Mouse (Mus musculus): ENCODE data around the gene Cdh5. TPM values are rescaled to one million over a fixed set of nuclear protein-coding genes. Genes with fewer than 3 reads are reported as not detected.

Cdh5 gene
- polyA plus RNA-seq, 1 experiment from 2014 or later, result 10.0 TPM

DNA sequence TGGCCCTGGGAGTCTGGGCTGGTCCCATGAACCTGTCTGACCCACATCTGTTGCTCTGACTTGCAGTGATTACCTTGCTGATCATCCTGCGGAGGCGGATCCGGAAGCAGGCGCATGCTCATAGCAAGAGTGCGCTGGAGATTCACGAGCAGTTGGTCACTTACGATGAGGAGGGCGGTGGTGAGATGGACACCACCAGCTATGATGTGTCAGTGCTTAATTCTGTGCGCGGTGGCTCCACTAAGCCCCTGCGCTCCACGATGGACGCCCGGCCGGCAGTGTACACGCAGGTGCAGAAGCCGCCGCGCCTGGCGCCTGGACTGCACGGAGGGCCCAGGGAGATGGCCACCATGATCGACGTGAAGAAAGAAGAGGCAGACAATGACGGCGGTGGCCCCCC lies 41.0 kb downstream of the Cdh5 start:
- H3K4me1 ChIP-seq (ENCODE audit: insufficient read depth), result no peaks in the 10 kb centered on the region
- no peak overlapping the region for H3K9ac ChIP-seq (replicated peaks)
- 86% methylated on average over 25 of the region's 25 CpGs for WGBS (ENCODE audit: insufficient replicate concordance)
- TF ChIP-seq EP300 (IDR thresholded peaks at IDR 0.05; ENCODE audit: low read depth), result no peak
- TF ChIP-seq CTCF (IDR thresholded peaks at IDR 0.05; ENCODE audit: low read depth), result no peak
- no peak overlapping the region for H3K4me3 ChIP-seq (ENCODE audit: low read depth, low read length)
- H3K36me3 ChIP-seq (replicated peaks; ENCODE audit: insufficient read depth, low read length), result no peaks in the 10 kb centered on the region
- no peak overlapping the region for H3K4me2 ChIP-seq (ENCODE audit: low read depth, low read length)
- H3K9me3 ChIP-seq (ENCODE audit: low read length), result no peaks in the 10 kb centered on the region
- DNase-seq (no peak), ATAC-seq (no peak)
- H3K27me3 ChIP-seq (ENCODE audit: insufficient read depth, low read length), result no peaks in the 10 kb centered on the region
- H3K27ac ChIP-seq (ENCODE audit: low read depth), result no peak overlapping the region

DNA sequence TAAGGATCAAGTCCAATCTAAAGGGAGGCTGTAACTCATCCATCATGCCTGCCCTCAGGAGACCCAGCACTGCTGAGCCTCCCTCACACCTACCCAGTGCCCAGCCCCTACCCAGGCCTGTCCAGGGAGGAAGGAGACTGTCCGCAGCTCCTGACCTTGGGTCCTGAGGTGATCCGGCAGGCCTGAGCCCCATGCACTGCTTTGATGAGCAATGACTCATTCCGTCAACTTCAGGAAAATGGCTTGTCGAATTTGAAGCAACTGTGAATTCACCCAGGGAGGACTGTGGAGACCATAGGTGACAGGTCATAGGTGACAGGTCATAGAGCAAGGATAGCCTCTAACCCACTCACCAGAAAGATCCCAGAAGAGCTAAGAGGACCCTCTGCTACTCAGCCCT lies 42.0 kb downstream of the Cdh5 start:
- H3K4me3 ChIP-seq (ENCODE audit: low read depth, low read length), result no peak overlapping the region
- 63% methylated on average over 4 of the region's 4 CpGs for WGBS (ENCODE audit: insufficient replicate concordance)
- no peaks in the 10 kb centered on the region for H3K36me3 ChIP-seq (replicated peaks; ENCODE audit: insufficient read depth, low read length)
- H3K4me1 ChIP-seq (ENCODE audit: insufficient read depth), result no peaks in the 10 kb centered on the region
- H3K27me3 ChIP-seq (ENCODE audit: insufficient read depth, low read length), result no peaks in the 10 kb centered on the region
- no peak overlapping the region for H3K27ac ChIP-seq (ENCODE audit: low read depth)
- no peak overlapping the region for H3K9ac ChIP-seq (replicated peaks)
- ATAC-seq, result no peak
- no peaks in the 10 kb centered on the region for H3K9me3 ChIP-seq (ENCODE audit: low read length)
- TF ChIP-seq EP300 (IDR thresholded peaks at IDR 0.05; ENCODE audit: low read depth) (no peak), CTCF (IDR thresholded peaks at IDR 0.05; ENCODE audit: low read depth) (no peak)
- no peak for DNase-seq
- H3K4me2 ChIP-seq (ENCODE audit: low read depth, low read length), result no peak overlapping the region

DNA sequence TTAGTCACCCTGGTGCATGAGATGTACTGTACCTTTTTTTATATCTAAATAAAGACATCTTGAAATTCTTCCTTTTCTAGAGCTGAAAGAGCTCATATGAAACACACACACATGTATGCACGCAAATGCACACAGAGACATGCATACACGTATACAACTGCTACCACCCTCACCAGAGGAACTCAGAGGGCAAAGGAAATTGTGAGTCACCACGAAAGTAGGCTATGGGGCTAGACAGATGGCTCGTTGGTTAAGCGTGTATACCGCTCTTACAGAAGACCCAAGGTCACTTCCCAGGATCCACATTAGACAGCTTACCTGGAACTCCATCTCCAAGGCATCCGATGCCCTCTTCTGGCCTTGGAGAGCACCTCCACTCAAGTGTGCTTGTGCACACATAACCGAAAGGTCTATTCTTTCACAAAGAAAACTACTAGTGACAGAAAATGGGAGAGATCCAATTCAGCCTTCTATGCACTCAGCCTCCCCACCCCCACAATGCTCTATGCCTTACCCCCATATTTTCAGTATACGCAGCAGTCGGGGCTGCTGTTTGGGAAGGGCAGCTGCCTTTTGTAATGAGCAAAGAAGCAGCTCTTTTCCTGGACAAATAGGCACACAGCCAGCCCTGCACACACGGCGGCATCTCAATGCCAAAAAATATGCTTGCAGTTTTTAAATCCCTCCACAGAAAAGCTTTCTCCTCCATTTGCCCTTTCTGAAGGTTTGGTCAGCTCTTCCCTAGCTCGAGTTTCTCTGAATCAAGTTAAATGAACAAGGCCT lies 43.2 kb downstream of the Cdh5 start:
- no peak for DNase-seq
- Histone ChIP-seq H3K9me3 (ENCODE audit: low read length) (no peaks in the 10 kb centered on the region), H3K27ac (ENCODE audit: low read depth) (no peak overlapping the region), H3K4me3 (ENCODE audit: low read depth, low read length) (no peak overlapping the region), H3K4me1 (ENCODE audit: insufficient read depth) (no peaks in the 10 kb centered on the region), H3K4me2 (ENCODE audit: low read depth, low read length) (no peak overlapping the region), H3K36me3 (replicated peaks; ENCODE audit: insufficient read depth, low read length) (no peaks in the 10 kb centered on the region), H3K27me3 (ENCODE audit: insufficient read depth, low read length) (no peaks in the 10 kb centered on the region), H3K9ac (replicated peaks) (no peak overlapping the region)
- 70% methylated on average over 13 of the region's 13 CpGs for WGBS (ENCODE audit: insufficient replicate concordance)
- TF ChIP-seq CTCF (IDR thresholded peaks at IDR 0.05; ENCODE audit: low read depth) (no peak; the same call in 1 of the 2 replicates), EP300 (IDR thresholded peaks at IDR 0.05; ENCODE audit: low read depth) (no peak)
- no peak for ATAC-seq

DNA sequence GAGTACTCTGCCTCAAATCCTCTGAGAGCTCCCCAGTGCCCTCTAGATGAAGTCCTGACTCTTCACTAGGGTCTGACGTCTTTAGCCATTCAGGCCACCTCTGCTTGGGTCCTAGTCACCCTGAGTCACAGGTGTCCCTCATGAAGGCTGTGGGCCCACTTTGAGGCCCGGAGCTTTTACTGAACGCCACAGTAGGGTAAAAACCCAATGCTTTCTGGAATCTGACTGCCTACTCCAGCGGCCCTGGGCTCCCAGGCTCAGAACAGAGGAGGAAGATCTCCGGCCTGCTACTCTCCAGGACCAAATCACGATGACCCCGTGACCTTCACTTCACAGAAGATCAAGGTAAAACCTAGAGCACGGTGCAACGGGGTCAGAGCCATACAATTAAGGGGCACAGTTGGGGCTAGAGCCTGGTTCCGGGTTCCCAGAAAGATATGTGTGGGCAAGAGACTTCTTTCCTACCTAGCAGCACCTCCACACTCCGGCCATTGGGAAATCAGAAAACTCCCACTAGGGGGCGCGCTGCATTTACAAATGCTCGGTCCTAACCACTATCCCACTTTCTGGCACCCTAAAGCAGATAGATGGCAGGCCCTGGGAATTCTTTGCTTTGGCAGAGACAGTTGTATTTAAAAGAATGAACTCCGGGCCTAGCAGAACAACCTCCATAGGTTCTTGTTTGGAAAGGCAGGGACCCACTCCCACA lies 44.7 kb downstream of the Cdh5 start:
- Histone ChIP-seq H3K27me3 (ENCODE audit: insufficient read depth, low read length) (no peaks in the 10 kb centered on the region), H3K9ac (replicated peaks) (no peak overlapping the region), H3K4me1 (ENCODE audit: insufficient read depth) (no peaks in the 10 kb centered on the region), H3K4me2 (ENCODE audit: low read depth, low read length) (no peak overlapping the region), H3K9me3 (ENCODE audit: low read length) (no peaks in the 10 kb centered on the region), H3K4me3 (ENCODE audit: low read depth, low read length) (no peak overlapping the region), H3K36me3 (replicated peaks; ENCODE audit: insufficient read depth, low read length) (no peaks in the 10 kb centered on the region), H3K27ac (ENCODE audit: low read depth) (no peak overlapping the region)
- TF ChIP-seq EP300 (IDR thresholded peaks at IDR 0.05; ENCODE audit: low read depth) (no peak), CTCF (IDR thresholded peaks at IDR 0.05; ENCODE audit: low read depth) (peak; percentile 80)
- peak; percentile 41; the same call in 1 of the 2 replicates for ATAC-seq
- DNase-seq, result peak; percentile 81
- WGBS (ENCODE audit: insufficient replicate concordance), result 29% methylated on average over 15 of the region's 15 CpGs

DNA sequence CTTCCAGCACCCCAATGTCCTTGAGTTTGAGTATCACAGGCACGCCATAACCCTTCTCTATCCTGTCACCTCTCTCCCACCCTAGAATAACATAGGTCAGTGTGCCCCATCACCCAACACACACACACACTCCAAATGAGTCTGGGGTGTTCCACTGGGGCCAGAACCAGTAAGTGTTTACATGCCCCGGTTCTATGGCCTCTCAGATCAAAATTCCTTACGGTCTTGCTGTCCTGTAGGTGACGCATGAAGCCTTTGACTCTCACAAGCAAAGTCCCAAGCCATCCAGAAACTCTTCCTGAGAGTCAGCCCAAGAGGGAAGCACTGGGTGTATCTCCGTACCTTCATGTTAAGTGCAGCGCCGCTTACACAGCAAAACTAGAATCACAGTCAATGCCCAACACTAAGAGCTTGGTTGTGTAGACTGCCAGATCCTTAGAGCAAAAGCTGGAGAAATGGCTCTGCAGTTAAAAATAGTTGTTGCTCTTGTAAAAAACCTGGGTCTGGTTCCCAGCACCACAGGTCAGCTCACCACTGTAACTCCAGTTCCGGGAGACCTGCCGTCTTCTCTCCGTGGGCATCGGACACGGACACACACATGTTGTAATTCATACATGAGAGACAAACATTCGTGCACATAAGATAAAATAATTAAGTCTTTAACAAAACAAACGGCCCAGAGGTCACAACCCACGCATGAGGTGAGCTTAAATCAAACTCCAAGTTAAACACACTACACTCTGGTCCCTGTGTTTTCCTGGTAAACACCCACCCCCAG lies 45.5 kb downstream of the Cdh5 start:
- TF ChIP-seq EP300 (IDR thresholded peaks at IDR 0.05; ENCODE audit: low read depth) (no peak), CTCF (IDR thresholded peaks at IDR 0.05; ENCODE audit: low read depth) (no peak)
- DNase-seq (no peak), ATAC-seq (no peak)
- no peak overlapping the region for H3K4me2 ChIP-seq (ENCODE audit: low read depth, low read length)
- H3K27me3 ChIP-seq (ENCODE audit: insufficient read depth, low read length), result no peaks in the 10 kb centered on the region
- no peak overlapping the region for H3K27ac ChIP-seq (ENCODE audit: low read depth)
- H3K36me3 ChIP-seq (replicated peaks; ENCODE audit: insufficient read depth, low read length), result no peaks in the 10 kb centered on the region
- WGBS (ENCODE audit: insufficient replicate concordance), result 78% methylated on average over 15 of the region's 15 CpGs
- no peak overlapping the region for H3K9ac ChIP-seq (replicated peaks)
- no peaks in the 10 kb centered on the region for H3K4me1 ChIP-seq (ENCODE audit: insufficient read depth)
- no peak overlapping the region for H3K4me3 ChIP-seq (ENCODE audit: low read depth, low read length)
- H3K9me3 ChIP-seq (ENCODE audit: low read length), result no peaks in the 10 kb centered on the region

DNA sequence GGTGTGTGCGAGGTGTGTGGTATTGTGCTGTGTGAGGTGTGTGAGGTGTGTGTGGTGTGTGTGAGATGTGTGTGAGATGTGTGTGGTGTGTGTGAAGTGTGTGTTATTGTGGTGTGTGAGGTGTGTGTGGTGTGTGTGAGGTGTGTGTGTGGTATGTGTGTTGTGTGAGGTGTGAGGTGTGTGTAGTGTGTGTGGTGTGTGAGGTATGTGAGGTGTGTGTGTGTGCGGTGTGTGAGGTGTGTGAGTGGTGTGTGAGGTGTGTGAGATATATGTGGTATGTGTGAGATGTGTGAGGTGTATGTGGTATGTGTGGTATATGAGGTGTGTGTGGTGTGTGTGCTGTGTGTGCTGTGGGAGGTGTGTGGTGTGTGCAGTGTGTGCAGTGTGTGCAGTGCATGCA lies 46.5 kb downstream of the Cdh5 start:
- Histone ChIP-seq H3K4me1 (ENCODE audit: insufficient read depth) (no peaks in the 10 kb centered on the region), H3K27ac (ENCODE audit: low read depth) (no peak overlapping the region), H3K4me2 (ENCODE audit: low read depth, low read length) (no peak overlapping the region), H3K9ac (replicated peaks) (no peak overlapping the region), H3K36me3 (replicated peaks; ENCODE audit: insufficient read depth, low read length) (no peaks in the 10 kb centered on the region), H3K27me3 (ENCODE audit: insufficient read depth, low read length) (no peaks in the 10 kb centered on the region), H3K9me3 (ENCODE audit: low read length) (no peaks in the 10 kb centered on the region), H3K4me3 (ENCODE audit: low read depth, low read length) (no peak overlapping the region)
- no peak for DNase-seq
- 83% methylated on average over 2 of the region's 2 CpGs for WGBS (ENCODE audit: insufficient replicate concordance)
- no peak for ATAC-seq
- TF ChIP-seq EP300 (IDR thresholded peaks at IDR 0.05; ENCODE audit: low read depth) (no peak), CTCF (IDR thresholded peaks at IDR 0.05; ENCODE audit: low read depth) (no peak)
